Mouse (Mus musculus) forebrain, embryonic 12.5 days (tissue): ENCODE measurements around the gene Maml3. TPM values are rescaled to one million over a fixed set of nuclear protein-coding genes. Genes with fewer than 3 reads are reported as not detected.

Experiments used
- ATAC-seq: fragments of 200-750 bp; cut with Nextera tagmentation; 2 replicates; pipeline ENCODE4 v1.8.0; 2017; ENCODE audit warnings: moderate TSS enrichment; ENCODE audit not compliant: low FRiP score
- H3K27ac ChIP-seq: fragments of 300-500 bp; sonication (generic); 2 replicates; pipeline ENCODE4 v1.5.1; 2016; ENCODE audit warnings: mild to moderate bottlenecking
- H3K27me3 ChIP-seq: fragments of 300-500 bp; sonication (generic); 2 replicates; pipeline ENCODE4 v1.6.1; 2016; ENCODE audit warnings: mild to moderate bottlenecking
- H3K36me3 ChIP-seq: fragments of 300-500 bp; sonication (generic); replicated peaks from 2 replicates; pipeline ENCODE4 v1.6.1; 2016; ENCODE audit warnings: mild to moderate bottlenecking
- H3K4me1 ChIP-seq: fragments of 300-500 bp; sonication (generic); 2 replicates; pipeline ENCODE4 v1.6.1; 2016
- H3K4me2 ChIP-seq: fragments of 300-500 bp; sonication (generic); 2 replicates; pipeline ENCODE4 v1.6.1; 2016; ENCODE audit warnings: mild to moderate bottlenecking, moderate library complexity
- H3K4me3 ChIP-seq: fragments of 300-500 bp; sonication (generic); replicated peaks from 2 replicates; pipeline ENCODE4 v1.5.1; 2016; ENCODE audit warnings: mild to moderate bottlenecking
- H3K9ac ChIP-seq: fragments of 300-500 bp; sonication (generic); 2 replicates; pipeline ENCODE4 v1.6.1; 2016; ENCODE audit warnings: mild to moderate bottlenecking
- H3K9me3 ChIP-seq: fragments of 300-500 bp; sonication (generic); 2 replicates; pipeline ENCODE4 v1.6.1; 2016
- WGBS: fragments of 180-500 bp; shearing (Covaris S2); methylation state at CpG from one replicate; pipeline ENCODE4 v1.1.7; 2016; 5-methylcytosine and 5-hydroxymethylcytosine counted together
- polyA plus RNA-seq: library from polyadenylated mRNA; unstranded; fragments of >200 nt; fragmentation: Nextera tagmentation; extraction: Ambion mirVana; gene quantifications from 2 replicates; pipeline ENCODE4 v1.2.1, GENCODE M21; 2016

Maml3 gene
- polyA plus RNA-seq, 1 experiment from 2014 or later, result 7.6 TPM

GRCm38 (mm10) chr3:51869980-51870379, 234.9 kb downstream of the Maml3 start:
- Histone ChIP-seq H3K9ac (no peak overlapping the region), H3K9me3 (no peaks in the 10 kb centered on the region), H3K36me3 (no peaks in the 10 kb centered on the region), H3K27me3 (no peaks in the 10 kb centered on the region), H3K4me2 (no peak overlapping the region), H3K27ac (no peak overlapping the region), H3K4me1 (peaks cover 43% of the 10 kb centered on the region), H3K4me3 (no peak overlapping the region)
- ATAC-seq, result no peak
- 56% methylated on average over 6 of the region's 6 CpGs for WGBS

GRCm38 (mm10) chr3:51868857-51869256, 236.0 kb downstream of the Maml3 start:
- H3K4me1 ChIP-seq, result peaks cover 37% of the 10 kb centered on the region
- no peaks in the 10 kb centered on the region for H3K27me3 ChIP-seq
- H3K36me3 ChIP-seq, result no peaks in the 10 kb centered on the region
- no peak overlapping the region for H3K9ac ChIP-seq
- H3K9me3 ChIP-seq, result no peaks in the 10 kb centered on the region
- peak overlapping the region; percentile 42; the same call in 1 of the 2 replicates for H3K27ac ChIP-seq
- H3K4me3 ChIP-seq, result no peak overlapping the region
- no peak for ATAC-seq
- WGBS, result 43% methylated on average over 5 of the region's 5 CpGs
- H3K4me2 ChIP-seq, result no peak overlapping the region

- Histone ChIP-seq H3K4me1 (peaks cover 36% of the 10 kb centered on the region), H3K27me3 (no peaks in the 10 kb centered on the region), H3K36me3 (no peaks in the 10 kb centered on the region), H3K27ac (no peak overlapping the region), H3K4me2 (no peak overlapping the region), H3K9ac (no peak overlapping the region), H3K9me3 (no peaks in the 10 kb centered on the region), H3K4me3 (no peak overlapping the region)
- ATAC-seq, result no peak
- WGBS, result 91% methylated on average over 5 of the region's 5 CpGs
Observed at GRCm38 (mm10) chr3:51866446-51866845, 238.4 kb downstream of the Maml3 start.

GRCm38 (mm10) chr3:51861631-51862030, 243.2 kb downstream of the Maml3 start:
- peaks cover 4% of the 10 kb centered on the region for H3K36me3 ChIP-seq
- 91% methylated on average over 9 of the region's 9 CpGs for WGBS
- no peaks in the 10 kb centered on the region for H3K9me3 ChIP-seq
- H3K4me2 ChIP-seq, result no peak overlapping the region
- H3K27ac ChIP-seq, result no peak overlapping the region
- no peak for ATAC-seq
- H3K4me1 ChIP-seq, result peaks cover 13% of the 10 kb centered on the region
- no peaks in the 10 kb centered on the region for H3K27me3 ChIP-seq
- H3K9ac ChIP-seq, result no peak overlapping the region
- H3K4me3 ChIP-seq, result no peak overlapping the region

- WGBS, result 91% methylated on average over 7 of the region's 7 CpGs
- Histone ChIP-seq H3K27ac (no peak overlapping the region), H3K4me1 (peaks cover 13% of the 10 kb centered on the region), H3K27me3 (no peaks in the 10 kb centered on the region), H3K4me3 (no peak overlapping the region), H3K4me2 (no peak overlapping the region), H3K36me3 (peaks cover 12% of the 10 kb centered on the region), H3K9me3 (no peaks in the 10 kb centered on the region), H3K9ac (no peak overlapping the region)
- no peak for ATAC-seq
Observed at GRCm38 (mm10) chr3:51860458-51860857, 244.4 kb downstream of the Maml3 start.

- ATAC-seq, result no peak
- WGBS, result 58% methylated on average over 2 of the region's 2 CpGs
- Histone ChIP-seq H3K9me3 (no peaks in the 10 kb centered on the region), H3K9ac (no peak overlapping the region), H3K27ac (no peak overlapping the region), H3K27me3 (no peaks in the 10 kb centered on the region), H3K4me1 (peaks cover 13% of the 10 kb centered on the region), H3K4me3 (no peak overlapping the region), H3K36me3 (peaks cover 12% of the 10 kb centered on the region), H3K4me2 (no peak overlapping the region)
Observed at GRCm38 (mm10) chr3:51859208-51859607, 245.7 kb downstream of the Maml3 start.

GRCm38 (mm10) chr3:51854152-51854551, 250.7 kb downstream of the Maml3 start:
- 77% methylated on average over 10 of the region's 10 CpGs for WGBS
- no peak for ATAC-seq
- H3K9me3 ChIP-seq, result no peaks in the 10 kb centered on the region

GRCm38 (mm10) chr3:51853610-51854009, 251.3 kb downstream of the Maml3 start:
- no peak for ATAC-seq
- 0 out of 2 replicates have a peak overlapping the region, but pooled peaks have one; percentile 8 for H3K27ac ChIP-seq
- WGBS, result 82% methylated on average over 7 of the region's 7 CpGs

More at GRCm38 (mm10) chr3:51854152-51854551, 250.7 kb downstream of the Maml3 start:
- Histone ChIP-seq H3K9ac (no peak overlapping the region), H3K4me1 (peaks cover 1% of the 10 kb centered on the region; the same call in 1 of the 2 replicates), H3K27me3 (no peaks in the 10 kb centered on the region), H3K4me2 (no peak overlapping the region), H3K36me3 (peaks cover 12% of the 10 kb centered on the region), H3K27ac (no peak overlapping the region), H3K4me3 (no peak overlapping the region)

GRCm38 (mm10) chr3:51852692-51853091, 252.2 kb downstream of the Maml3 start:
- Histone ChIP-seq H3K27me3 (no peaks in the 10 kb centered on the region), H3K27ac (no peak overlapping the region), H3K36me3 (peaks cover 12% of the 10 kb centered on the region), H3K9ac (no peak overlapping the region), H3K4me3 (no peak overlapping the region), H3K4me2 (no peak overlapping the region), H3K9me3 (no peaks in the 10 kb centered on the region), H3K4me1 (no peaks in the 10 kb centered on the region)
- ATAC-seq, result no peak
- 79% methylated on average over 3 of the region's 3 CpGs for WGBS

More at GRCm38 (mm10) chr3:51853610-51854009, 251.3 kb downstream of the Maml3 start:
- Histone ChIP-seq H3K4me1 (no peaks in the 10 kb centered on the region), H3K9ac (no peak overlapping the region), H3K4me3 (no peak overlapping the region), H3K4me2 (no peak overlapping the region), H3K27me3 (no peaks in the 10 kb centered on the region), H3K9me3 (no peaks in the 10 kb centered on the region), H3K36me3 (peaks cover 12% of the 10 kb centered on the region)

GRCm38 (mm10) chr3:51851596-51851995, 253.3 kb downstream of the Maml3 start:
- H3K9me3 ChIP-seq, result no peaks in the 10 kb centered on the region
- H3K4me2 ChIP-seq, result no peak overlapping the region
- H3K4me1 ChIP-seq, result no peaks in the 10 kb centered on the region
- H3K27ac ChIP-seq, result no peak overlapping the region
- no peaks in the 10 kb centered on the region for H3K27me3 ChIP-seq
- WGBS, result 75% methylated on average over 7 of the region's 7 CpGs
- no peak overlapping the region for H3K4me3 ChIP-seq
- ATAC-seq, result no peak
- H3K36me3 ChIP-seq, result peaks cover 8% of the 10 kb centered on the region
- H3K9ac ChIP-seq, result no peak overlapping the region

GRCm38 (mm10) chr3:51849462-51849861, 255.4 kb downstream of the Maml3 start:
- no peak overlapping the region for H3K4me2 ChIP-seq
- no peaks in the 10 kb centered on the region for H3K9me3 ChIP-seq
- no peaks in the 10 kb centered on the region for H3K36me3 ChIP-seq
- H3K27me3 ChIP-seq, result no peaks in the 10 kb centered on the region
- H3K27ac ChIP-seq, result no peak overlapping the region
- no peak overlapping the region for H3K9ac ChIP-seq
- no peak overlapping the region for H3K4me3 ChIP-seq
- ATAC-seq, result no peak
- 87% methylated on average over 6 of the region's 6 CpGs for WGBS
- H3K4me1 ChIP-seq, result no peaks in the 10 kb centered on the region

GRCm38 (mm10) chr3:51847262-51847661, 257.6 kb downstream of the Maml3 start:
- Histone ChIP-seq H3K27ac (no peak overlapping the region), H3K27me3 (no peaks in the 10 kb centered on the region), H3K4me3 (no peak overlapping the region), H3K4me2 (no peak overlapping the region), H3K4me1 (peaks cover under 1% of the 10 kb centered on the region), H3K36me3 (no peaks in the 10 kb centered on the region), H3K9me3 (no peaks in the 10 kb centered on the region), H3K9ac (no peak overlapping the region)
- no peak for ATAC-seq
- 94% methylated on average over 4 of the region's 4 CpGs for WGBS

GRCm38 (mm10) chr3:51844255-51844654, 260.6 kb downstream of the Maml3 start:
- Histone ChIP-seq H3K4me2 (no peak overlapping the region), H3K27ac (no peak overlapping the region), H3K4me3 (no peak overlapping the region), H3K4me1 (peaks cover 12% of the 10 kb centered on the region), H3K27me3 (no peaks in the 10 kb centered on the region), H3K9me3 (no peaks in the 10 kb centered on the region), H3K9ac (no peak overlapping the region), H3K36me3 (no peaks in the 10 kb centered on the region)
- WGBS, result 85% methylated on average over 9 of the region's 9 CpGs
- ATAC-seq, result no peak
